Mouse (Mus musculus): ENCODE measurements around the gene Sestd1. TPM values are rescaled to one million over a fixed set of nuclear protein-coding genes. Genes with fewer than 3 reads are reported as not detected.

The Sestd1 gene
- polyA plus RNA-seq, 1 experiment = 2.7 TPM

- no peaks in the 10 kb centered on the region for H3K4me1 ChIP-seq (ENCODE audit: control insufficient read depth, insufficient read depth, low read length)
- no peak overlapping the region for H3K4me3 ChIP-seq (replicated peaks; ENCODE audit: control insufficient read depth, low read depth, low read length)
- TF ChIP-seq POLR2A (IDR thresholded peaks at IDR 0.05; ENCODE audit: borderline replicate concordance, control insufficient read depth, low read depth, low read length) (no peak), CTCF (IDR thresholded peaks at IDR 0.05; ENCODE audit: control insufficient read depth, insufficient read depth, low read length) (no peak)
- no peak overlapping the region for H3K27ac ChIP-seq (ENCODE audit: control insufficient read depth, insufficient read depth, low read depth, low read length, poor library complexity)
- WGBS = 83% methylated on average over 8 of the region's 8 CpGs
These were observed 93.5 kb downstream of the Sestd1 start for GRCm38 (mm10) chr2:77186912-77187311.

- Histone ChIP-seq H3K27ac (ENCODE audit: control insufficient read depth, insufficient read depth, low read depth, low read length, poor library complexity) (no peak overlapping the region), H3K4me3 (replicated peaks; ENCODE audit: control insufficient read depth, low read depth, low read length) (no peak overlapping the region), H3K4me1 (ENCODE audit: control insufficient read depth, insufficient read depth, low read length) (no peaks in the 10 kb centered on the region)
- 72% methylated on average over 8 of the region's 8 CpGs for WGBS
- no peak for TF ChIP-seq POLR2A (IDR thresholded peaks at IDR 0.05; ENCODE audit: borderline replicate concordance, control insufficient read depth, low read depth, low read length)
These were observed 96.3 kb downstream of the Sestd1 start for GRCm38 (mm10) chr2:77184049-77184571.

GRCm38 (mm10) chr2:77183646-77184045 is 96.7 kb downstream of the Sestd1 start:
- no peak for TF ChIP-seq CTCF (IDR thresholded peaks at IDR 0.05; ENCODE audit: control insufficient read depth, insufficient read depth, low read length)
- TF ChIP-seq POLR2A (IDR thresholded peaks at IDR 0.05; ENCODE audit: borderline replicate concordance, control insufficient read depth, low read depth, low read length) = no peak
- Histone ChIP-seq H3K4me1 (ENCODE audit: control insufficient read depth, insufficient read depth, low read length) (no peaks in the 10 kb centered on the region; the same call in 1 of the 2 replicates), H3K4me3 (replicated peaks; ENCODE audit: control insufficient read depth, low read depth, low read length) (no peak overlapping the region), H3K27ac (ENCODE audit: control insufficient read depth, insufficient read depth, low read depth, low read length, poor library complexity) (no peak overlapping the region)
- WGBS = 92% methylated on average over 2 of the region's 2 CpGs

GRCm38 (mm10) chr2:77182996-77183380 is 97.4 kb downstream of the Sestd1 start:
- no peaks in the 10 kb centered on the region; the same call in 1 of the 2 replicates for H3K4me1 ChIP-seq (ENCODE audit: control insufficient read depth, insufficient read depth, low read length)
- no peak for TF ChIP-seq POLR2A (IDR thresholded peaks at IDR 0.05; ENCODE audit: borderline replicate concordance, control insufficient read depth, low read depth, low read length)
- TF ChIP-seq CTCF (IDR thresholded peaks at IDR 0.05; ENCODE audit: control insufficient read depth, insufficient read depth, low read length) = no peak
- no peak overlapping the region for H3K4me3 ChIP-seq (replicated peaks; ENCODE audit: control insufficient read depth, low read depth, low read length)
- 84% methylated on average over 6 of the region's 6 CpGs for WGBS
- no peak overlapping the region for H3K27ac ChIP-seq (ENCODE audit: control insufficient read depth, insufficient read depth, low read depth, low read length, poor library complexity)

- WGBS = 79% methylated on average over 4 of the region's 4 CpGs
- no peak overlapping the region for H3K27ac ChIP-seq (ENCODE audit: control insufficient read depth, insufficient read depth, low read depth, low read length, poor library complexity)
- no peak overlapping the region for H3K4me3 ChIP-seq (replicated peaks; ENCODE audit: control insufficient read depth, low read depth, low read length)
- H3K4me1 ChIP-seq (ENCODE audit: control insufficient read depth, insufficient read depth, low read length) = no peaks in the 10 kb centered on the region; the same call in 1 of the 2 replicates
- TF ChIP-seq POLR2A (IDR thresholded peaks at IDR 0.05; ENCODE audit: borderline replicate concordance, control insufficient read depth, low read depth, low read length) (no peak), CTCF (IDR thresholded peaks at IDR 0.05; ENCODE audit: control insufficient read depth, insufficient read depth, low read length) (no peak)
These were observed 98.0 kb downstream of the Sestd1 start for GRCm38 (mm10) chr2:77182271-77182995.

GRCm38 (mm10) chr2:77177472-77177871 is 102.9 kb downstream of the Sestd1 start:
- no peak overlapping the region; the same call in 1 of the 2 replicates for H3K27ac ChIP-seq (ENCODE audit: control insufficient read depth, insufficient read depth, low read depth, low read length, poor library complexity)
- no peaks in the 10 kb centered on the region; the same call in 1 of the 2 replicates for H3K4me1 ChIP-seq (ENCODE audit: control insufficient read depth, insufficient read depth, low read length)
- TF ChIP-seq CTCF (IDR thresholded peaks at IDR 0.05; ENCODE audit: control insufficient read depth, insufficient read depth, low read length) (no peak), POLR2A (IDR thresholded peaks at IDR 0.05; ENCODE audit: borderline replicate concordance, control insufficient read depth, low read depth, low read length) (no peak)
- 65% methylated on average over 2 of the region's 2 CpGs for WGBS
- no peak overlapping the region for H3K4me3 ChIP-seq (replicated peaks; ENCODE audit: control insufficient read depth, low read depth, low read length)

- 15% methylated on average over 10 of the region's 10 CpGs for WGBS
- Histone ChIP-seq H3K4me1 (ENCODE audit: control insufficient read depth, insufficient read depth, low read length) (no peaks in the 10 kb centered on the region; the same call in 1 of the 2 replicates), H3K27ac (ENCODE audit: control insufficient read depth, insufficient read depth, low read depth, low read length, poor library complexity) (no peak overlapping the region; the same call in 1 of the 2 replicates), H3K4me3 (replicated peaks; ENCODE audit: control insufficient read depth, low read depth, low read length) (no peak overlapping the region)
- TF ChIP-seq POLR2A (IDR thresholded peaks at IDR 0.05; ENCODE audit: borderline replicate concordance, control insufficient read depth, low read depth, low read length) (no peak), CTCF (IDR thresholded peaks at IDR 0.05; ENCODE audit: control insufficient read depth, insufficient read depth, low read length) (no peak)
These were observed 104.0 kb downstream of the Sestd1 start for GRCm38 (mm10) chr2:77176413-77176812.

- TF ChIP-seq CTCF (IDR thresholded peaks at IDR 0.05; ENCODE audit: control insufficient read depth, insufficient read depth, low read length) (no peak), POLR2A (IDR thresholded peaks at IDR 0.05; ENCODE audit: borderline replicate concordance, control insufficient read depth, low read depth, low read length) (no peak)
- WGBS = 72% methylated on average over 7 of the region's 7 CpGs
- Histone ChIP-seq H3K27ac (ENCODE audit: control insufficient read depth, insufficient read depth, low read depth, low read length, poor library complexity) (no peak overlapping the region), H3K4me1 (ENCODE audit: control insufficient read depth, insufficient read depth, low read length) (no peaks in the 10 kb centered on the region; the same call in 1 of the 2 replicates), H3K4me3 (replicated peaks; ENCODE audit: control insufficient read depth, low read depth, low read length) (no peak overlapping the region)
These were observed 105.0 kb downstream of the Sestd1 start for GRCm38 (mm10) chr2:77175411-77175810.
